Mouse (Mus musculus) forebrain, embryonic 16.5 days (tissue): ENCODE data around the gene Acot1. TPM values are rescaled to one million over a fixed set of nuclear protein-coding genes. Genes with fewer than 3 reads are reported as not detected.
A peak's percentile ranks its signal among the peaks of the same experiment; 100 is the strongest.
"Not testable (repeated sequence)": the region's sequence is repeated elsewhere in the genome, so short reads cannot be mapped to it uniquely, and the experiment has no call there.

Experiments used
- ATAC-seq: fragments of 200-750 bp; cut with Nextera tagmentation; 2 replicates; pipeline ENCODE4 v1.8.0; 2017; ENCODE audit warnings: mild to moderate bottlenecking, moderate library complexity
- H3K27ac ChIP-seq: fragments of 300-500 bp; sonication (generic); 2 replicates; pipeline ENCODE4 v1.5.1; 2014; ENCODE audit warnings: low read length, control low read depth
- H3K27me3 ChIP-seq: fragments of 300-500 bp; sonication (generic); replicated peaks from 2 replicates; pipeline ENCODE4 v1.6.1; 2014; ENCODE audit warnings: low read length; ENCODE audit not compliant: control insufficient read depth, insufficient read depth
- H3K36me3 ChIP-seq: fragments of 300-500 bp; sonication (generic); 2 replicates; pipeline ENCODE4 v1.6.1; 2014; ENCODE audit not compliant: control insufficient read depth, insufficient read depth
- H3K4me1 ChIP-seq: fragments of 300-500 bp; sonication (generic); replicated peaks from 2 replicates; pipeline ENCODE4 v1.6.1; 2014; ENCODE audit warnings: low read length; ENCODE audit not compliant: control insufficient read depth, insufficient read depth
- H3K4me2 ChIP-seq: fragments of 300-500 bp; sonication (generic); 2 replicates; pipeline ENCODE4 v1.6.1; 2014; ENCODE audit warnings: mild to moderate bottlenecking, low read length, control low read depth
- H3K4me3 ChIP-seq: fragments of 300-500 bp; sonication (generic); replicated peaks from 2 replicates; pipeline ENCODE4 v1.5.1; 2014; ENCODE audit warnings: mild to moderate bottlenecking, low read length, control low read depth
- H3K9ac ChIP-seq: fragments of 300-500 bp; sonication (generic); replicated peaks from 2 replicates; pipeline ENCODE4 v1.6.1; 2014; ENCODE audit warnings: low read depth, low read length, control low read depth
- H3K9me3 ChIP-seq: fragments of 300-500 bp; sonication (generic); 2 replicates; pipeline ENCODE4 v1.6.1; 2016; ENCODE audit warnings: low read length; ENCODE audit not compliant: control insufficient read depth
- WGBS: fragments of 180-500 bp; shearing (Covaris S2); extraction: QIAGEN DNeasy Blood & Tissue Kit; methylation state at CpG from one replicate; pipeline ENCODE4 v1.1.7; 2014; 5-methylcytosine and 5-hydroxymethylcytosine counted together
- polyA plus RNA-seq: library from polyadenylated mRNA; unstranded; fragments of >200 nt; fragmentation: Nextera tagmentation; extraction: Ambion mirVana; gene quantifications from 2 replicates; pipeline ENCODE4 v1.2.1, GENCODE M21; 2015

Gene Acot1
- polyA plus RNA-seq, 1 experiment from 2014 or later = 72.1 TPM

DNA sequence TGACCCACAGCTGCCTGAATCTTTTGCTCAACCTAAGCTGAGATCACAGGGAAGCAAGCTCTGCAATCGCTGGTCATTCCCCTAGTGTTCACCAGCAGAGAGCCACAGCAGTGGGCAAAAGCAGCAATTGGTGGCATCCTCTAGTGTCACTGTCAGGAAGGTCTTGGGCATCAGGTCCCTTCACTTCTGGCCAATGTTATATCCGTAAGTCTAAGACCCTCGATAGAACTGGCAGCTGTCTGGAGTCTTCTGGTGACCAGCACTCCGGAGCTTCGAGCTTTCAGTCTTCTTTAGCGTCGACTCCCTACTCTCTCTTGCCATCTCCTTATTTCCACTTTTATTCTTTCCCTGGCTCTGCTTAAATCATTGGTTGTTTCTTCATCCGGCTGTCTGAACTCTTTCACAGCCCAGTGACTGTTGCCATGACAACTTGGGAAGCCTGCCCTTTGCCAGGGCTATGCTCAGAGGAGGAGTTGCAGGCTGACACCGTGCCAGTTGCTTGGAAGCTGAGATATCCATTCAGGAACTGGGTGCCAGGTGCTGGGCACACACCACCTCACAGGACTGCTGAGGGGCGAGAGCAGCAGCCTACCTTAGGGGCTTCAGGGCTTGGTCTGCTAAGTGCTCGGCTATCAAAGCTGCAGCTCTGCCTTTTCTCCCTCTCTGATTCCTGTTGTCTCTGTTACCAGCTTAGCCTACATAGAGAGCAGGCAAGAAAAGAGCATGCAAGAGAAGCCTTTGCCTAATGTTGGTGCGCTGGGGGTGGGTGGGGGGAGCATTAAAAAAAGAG, 2.2 kb downstream of the Acot1 start:
- Histone ChIP-seq H3K9me3 (no peaks in the 10 kb centered on the region), H3K4me1 (peaks cover 26% of the 10 kb centered on the region), H3K4me3 (peak overlapping the region; percentile 28), H3K27ac (peak overlapping the region; percentile 58), H3K9ac (peak overlapping the region; percentile 37; the same call in 1 of the 2 replicates), H3K36me3 (no peaks in the 10 kb centered on the region), H3K4me2 (peak overlapping the region; percentile 55), H3K27me3 (no peaks in the 10 kb centered on the region)
- 10% methylated on average over 12 of the region's 12 CpGs for WGBS
- peak; percentile 75 for ATAC-seq

- H3K4me1 ChIP-seq = peaks cover 26% of the 10 kb centered on the region
- no peak overlapping the region for H3K4me2 ChIP-seq
- no peaks in the 10 kb centered on the region for H3K36me3 ChIP-seq
- H3K9me3 ChIP-seq = no peaks in the 10 kb centered on the region
- no peak overlapping the region for H3K4me3 ChIP-seq
- no peak overlapping the region for H3K9ac ChIP-seq
- H3K27me3 ChIP-seq = no peaks in the 10 kb centered on the region
- no peak overlapping the region for H3K27ac ChIP-seq
- no peak for ATAC-seq
- WGBS = 64% methylated on average over 6 of the region's 6 CpGs
These were observed 3.8 kb downstream of the Acot1 start for GRCm38 (mm10) chr12:84013130-84013529.

DNA sequence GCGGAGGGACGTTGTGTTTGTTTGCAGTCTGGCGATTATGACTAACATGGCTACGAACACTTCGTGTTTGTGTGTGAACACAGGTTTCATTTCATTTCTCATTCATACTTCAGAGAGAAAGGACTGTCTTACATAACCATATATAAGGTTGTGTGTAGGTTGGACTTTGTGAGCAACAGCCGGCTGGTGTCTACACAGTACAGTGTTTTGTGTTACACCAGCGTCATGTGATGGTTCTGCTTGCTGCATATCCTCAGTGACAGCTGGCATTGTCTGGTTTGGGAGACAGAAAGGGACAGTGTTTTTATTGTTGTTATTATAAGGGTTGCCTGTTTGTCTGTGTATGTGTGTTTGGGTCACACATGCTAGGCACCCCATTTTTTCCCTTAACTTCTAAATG, 4.4 kb downstream of the Acot1 start:
- 87% methylated on average over 7 of the region's 7 CpGs for WGBS
- ATAC-seq = no peak
- no peaks in the 10 kb centered on the region for H3K27me3 ChIP-seq
- no peak overlapping the region for H3K9ac ChIP-seq
- no peak overlapping the region for H3K27ac ChIP-seq
- no peak overlapping the region for H3K4me2 ChIP-seq
- no peaks in the 10 kb centered on the region for H3K36me3 ChIP-seq
- no peaks in the 10 kb centered on the region for H3K9me3 ChIP-seq
- no peak overlapping the region for H3K4me3 ChIP-seq
- H3K4me1 ChIP-seq = peaks cover 21% of the 10 kb centered on the region

DNA sequence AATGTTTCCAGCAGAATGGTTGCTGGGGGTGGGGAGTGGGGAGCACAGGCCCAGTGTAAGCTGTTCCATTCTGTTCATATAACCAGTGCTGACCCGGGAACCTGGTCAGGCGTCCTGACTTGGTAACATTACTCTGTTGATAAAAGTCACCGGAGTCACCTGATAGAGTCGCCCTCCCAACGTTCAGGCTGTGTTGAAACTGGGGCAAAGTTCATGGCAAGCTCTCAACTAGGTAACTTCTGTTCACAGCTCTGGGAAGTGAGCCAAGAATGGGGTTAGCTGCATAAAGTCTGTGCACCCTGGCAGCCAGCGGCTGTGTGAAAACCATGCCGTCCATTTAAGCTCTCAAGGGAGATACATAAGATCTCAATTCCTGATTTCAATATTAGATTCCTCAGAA, 11.2 kb downstream of the Acot1 start:
- not testable (repeated sequence) for H3K27ac ChIP-seq, H3K4me3 ChIP-seq, H3K27me3 ChIP-seq, H3K9me3 ChIP-seq, H3K4me1 ChIP-seq, H3K4me2 ChIP-seq, ATAC-seq, H3K36me3 ChIP-seq, H3K9ac ChIP-seq
- 45% methylated on average over 7 of the region's 7 CpGs for WGBS

DNA sequence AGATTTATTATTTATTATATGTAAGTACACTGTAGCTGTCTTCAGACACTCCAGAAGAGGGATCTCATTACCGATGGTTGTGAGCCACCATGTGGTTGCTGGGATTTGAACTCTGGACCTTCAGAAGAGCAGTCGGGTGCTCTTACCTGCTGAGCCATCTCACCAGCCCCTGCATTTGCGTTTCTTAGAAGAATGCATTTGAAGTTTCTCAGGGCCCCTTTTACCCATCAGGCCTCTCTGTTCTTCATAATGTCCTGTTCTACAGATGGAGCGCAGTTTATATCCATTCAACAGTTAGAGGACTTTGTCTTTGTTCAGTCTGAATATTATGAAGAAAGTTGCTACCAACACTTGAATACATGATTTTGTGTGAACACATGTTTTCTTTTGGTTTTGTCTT, 13.0 kb downstream of the Acot1 start:
- H3K4me2 ChIP-seq, H3K4me3 ChIP-seq, H3K36me3 ChIP-seq, H3K27me3 ChIP-seq, H3K9me3 ChIP-seq, H3K27ac ChIP-seq, ATAC-seq, H3K9ac ChIP-seq, H3K4me1 ChIP-seq: not testable (repeated sequence)
- WGBS = 91% methylated on average over 4 of the region's 4 CpGs

DNA sequence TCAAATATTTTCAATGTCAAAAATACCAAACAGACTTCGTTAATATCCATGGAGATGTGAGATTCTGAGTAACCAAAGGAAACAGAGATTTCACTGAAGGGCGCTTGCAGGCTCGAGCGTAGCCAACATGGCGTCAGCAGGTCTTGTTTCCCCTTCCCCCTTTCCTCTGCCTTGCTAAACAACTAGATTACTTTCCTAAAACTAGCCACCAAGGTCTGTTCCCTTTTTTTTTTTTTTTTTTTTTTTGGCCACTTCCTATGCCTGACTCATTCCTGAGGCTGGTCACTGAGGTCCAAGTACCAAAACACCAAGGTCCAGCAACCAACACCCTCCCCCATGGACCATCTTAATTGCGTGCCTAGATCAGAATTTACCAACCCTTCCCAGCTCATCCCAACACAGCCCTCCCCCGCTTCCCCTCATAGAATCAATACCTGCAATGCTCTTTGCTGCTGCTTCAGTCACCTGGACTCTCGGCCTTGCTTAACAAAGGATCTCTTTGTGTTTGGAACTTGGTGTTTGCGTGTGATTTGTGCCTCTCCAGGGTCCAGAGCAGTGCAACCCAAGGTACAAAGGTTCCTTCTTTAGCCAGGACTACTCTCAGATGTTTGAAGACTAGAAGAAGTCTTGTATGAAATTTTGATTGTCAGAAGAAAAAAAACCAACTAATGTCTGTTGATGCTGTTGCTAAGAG, 13.9 kb downstream of the Acot1 start:
- ATAC-seq = no peak
- Histone ChIP-seq H3K4me3 (no peak overlapping the region), H3K4me2 (no peak overlapping the region), H3K4me1 (no peaks in the 10 kb centered on the region), H3K27me3 (no peaks in the 10 kb centered on the region), H3K27ac (no peak overlapping the region), H3K9me3 (no peaks in the 10 kb centered on the region), H3K36me3 (no peaks in the 10 kb centered on the region), H3K9ac (no peak overlapping the region)
- 83% methylated on average over 9 of the region's 9 CpGs for WGBS

DNA sequence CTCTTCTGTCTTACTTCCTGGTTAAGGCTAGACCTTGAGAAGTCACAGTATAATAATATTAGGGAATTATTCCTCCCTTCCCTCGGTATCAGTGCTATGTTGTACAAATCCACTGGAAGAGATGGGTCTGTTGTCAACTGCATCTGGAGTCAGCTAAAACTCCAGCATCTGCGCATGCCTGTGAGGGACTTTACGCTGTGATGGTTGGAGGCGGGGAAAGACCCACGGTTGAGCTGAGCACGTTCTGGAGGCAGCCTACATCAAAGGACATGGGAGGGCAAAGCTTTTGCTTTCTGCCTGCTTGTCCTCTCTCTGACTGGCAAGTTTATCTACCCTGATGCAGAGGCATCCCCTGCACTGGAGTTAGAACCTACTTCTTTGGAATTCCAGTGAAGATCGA, 16.6 kb downstream of the Acot1 start:
- 91% methylated on average over 7 of the region's 7 CpGs for WGBS
- H3K36me3 ChIP-seq = no peaks in the 10 kb centered on the region

GRCm38 (mm10) chr12:84028328-84028727, 19.0 kb downstream of the Acot1 start:
- H3K27ac ChIP-seq, H3K4me1 ChIP-seq, H3K9me3 ChIP-seq, H3K4me2 ChIP-seq, H3K36me3 ChIP-seq, ATAC-seq, H3K27me3 ChIP-seq, H3K9ac ChIP-seq, H3K4me3 ChIP-seq: not testable (repeated sequence)
- 44% methylated on average over 3 of the region's 3 CpGs for WGBS

More for the DNA sequence above, 16.6 kb downstream of the Acot1 start:
- Histone ChIP-seq H3K9me3 (no peaks in the 10 kb centered on the region), H3K27me3 (no peaks in the 10 kb centered on the region), H3K4me2 (no peak overlapping the region), H3K4me1 (no peaks in the 10 kb centered on the region), H3K27ac (no peak overlapping the region), H3K4me3 (no peak overlapping the region), H3K9ac (no peak overlapping the region)
- ATAC-seq = no peak

GRCm38 (mm10) chr12:84029043-84029442, 19.8 kb downstream of the Acot1 start:
- H3K4me2 ChIP-seq, H3K27me3 ChIP-seq, H3K4me1 ChIP-seq, H3K9me3 ChIP-seq, H3K4me3 ChIP-seq, ATAC-seq, H3K36me3 ChIP-seq, H3K27ac ChIP-seq, H3K9ac ChIP-seq: not testable (repeated sequence)
- WGBS = 75% methylated on average over 1 of the region's 1 CpGs
